Mouse (Mus musculus) embryonic facial prominence, embryonic 10.5 days (tissue): ENCODE results near the gene Spsb4. TPM values are rescaled to one million over a fixed set of nuclear protein-coding genes. Genes with fewer than 3 reads are reported as not detected.

Experiments
- DNase-seq: peaks from one replicate; pipeline ENCODE4 v3.0.0-alpha.2; 2017; ENCODE audit warnings: low spot score
- H3K27ac ChIP-seq: fragments of 300-500 bp; sonication (generic); replicated peaks from 2 replicates; pipeline ENCODE4 v1.5.1; 2016; ENCODE audit warnings: mild to moderate bottlenecking
- H3K27me3 ChIP-seq: fragments of 300-500 bp; sonication (generic); replicated peaks from 2 replicates; pipeline ENCODE4 v1.6.1; 2016; ENCODE audit warnings: low read depth, mild to moderate bottlenecking; ENCODE audit not compliant: poor library complexity, severe bottlenecking
- H3K36me3 ChIP-seq: fragments of 300-500 bp; sonication (generic); replicated peaks from 2 replicates; pipeline ENCODE4 v1.6.1; 2016; ENCODE audit warnings: mild to moderate bottlenecking, moderate library complexity
- H3K4me1 ChIP-seq: fragments of 300-500 bp; sonication (generic); 2 replicates; pipeline ENCODE4 v1.6.1; 2016
- H3K4me3 ChIP-seq: fragments of 300-500 bp; sonication (generic); 2 replicates; pipeline ENCODE4 v1.5.1; 2016; ENCODE audit warnings: mild to moderate bottlenecking, moderate library complexity
- H3K9me3 ChIP-seq: fragments of 300-500 bp; sonication (generic); 2 replicates; pipeline ENCODE4 v1.6.1; 2016; ENCODE audit warnings: mild to moderate bottlenecking
- WGBS: fragments of 180-500 bp; shearing (Covaris S2); methylation state at CpG from one replicate; pipeline ENCODE4 v1.1.7; 2016; 5-methylcytosine and 5-hydroxymethylcytosine counted together
- polyA plus RNA-seq: library from polyadenylated mRNA; unstranded; fragments of >200 nt; fragmentation: Nextera tagmentation; extraction: Ambion mirVana; gene quantifications from 2 replicates; pipeline ENCODE4 v1.2.1, GENCODE M21; 2016

Spsb4 gene
- polyA plus RNA-seq, 1 experiment from 2014 or later, result 102 TPM

- no peaks in the 10 kb centered on the region for H3K9me3 ChIP-seq
- no peaks in the 10 kb centered on the region for H3K27me3 ChIP-seq
- no peaks in the 10 kb centered on the region for H3K36me3 ChIP-seq
- DNase-seq, result no peak
- H3K27ac ChIP-seq, result no peak overlapping the region
- 83% methylated on average over 5 of the region's 5 CpGs for WGBS
- H3K4me1 ChIP-seq, result no peaks in the 10 kb centered on the region
- no peak overlapping the region for H3K4me3 ChIP-seq
Observed at GRCm38 (mm10) chr9:96899717-96900116, 118.9 kb downstream of the Spsb4 start.

- H3K4me3 ChIP-seq, result no peak overlapping the region
- no peaks in the 10 kb centered on the region for H3K4me1 ChIP-seq
- no peak for DNase-seq
- no peaks in the 10 kb centered on the region for H3K9me3 ChIP-seq
- no peaks in the 10 kb centered on the region for H3K36me3 ChIP-seq
- H3K27ac ChIP-seq, result no peak overlapping the region
- no peaks in the 10 kb centered on the region for H3K27me3 ChIP-seq
Observed at GRCm38 (mm10) chr9:96899004-96899403, 119.6 kb downstream of the Spsb4 start.

- H3K4me1 ChIP-seq, result peaks cover 20% of the 10 kb centered on the region
- no peak overlapping the region for H3K4me3 ChIP-seq
- H3K27ac ChIP-seq, result no peak overlapping the region
- H3K27me3 ChIP-seq, result peaks cover 3% of the 10 kb centered on the region
- no peak for DNase-seq
- H3K9me3 ChIP-seq, result no peaks in the 10 kb centered on the region
- no peaks in the 10 kb centered on the region for H3K36me3 ChIP-seq
- WGBS, result 97% methylated on average over 1 of the region's 1 CpGs
Observed at GRCm38 (mm10) chr9:96896690-96897089, 122.0 kb downstream of the Spsb4 start.

- peaks cover 45% of the 10 kb centered on the region for H3K4me1 ChIP-seq
- no peak for DNase-seq
- 70% methylated on average over 5 of the region's 5 CpGs for WGBS
- no peak overlapping the region for H3K27ac ChIP-seq
- no peaks in the 10 kb centered on the region for H3K36me3 ChIP-seq
- H3K9me3 ChIP-seq, result no peaks in the 10 kb centered on the region
- no peak overlapping the region for H3K4me3 ChIP-seq
- H3K27me3 ChIP-seq, result peaks cover 28% of the 10 kb centered on the region
Observed at GRCm38 (mm10) chr9:96893582-96893981, 125.1 kb downstream of the Spsb4 start.

Other genes with a start within 250 kb of the Spsb4 start
- 16.7 and 17.5 TPM in 2 replicates for gene Pxylp1, start 126.2 kb downstream of the Spsb4 start, polyA plus RNA-seq
- 70.9 and 71.8 TPM in 2 replicates for gene Slc25a36, start 92.3 kb upstream of the Spsb4 start, polyA plus RNA-seq